Mouse (Mus musculus): ENCODE measurements at regions not wholly inside any gene's neighbourhood (a gene's known extent, or its start where the extent isn't known, plus 50 kb on each side); places are given as distances from the start of the nearest gene placed in this dataset.

- no peak for DNase-seq
Measured at GRCm38 (mm10) chr4:131100093-131100795, 156.1 kb downstream of the Matn1 start.

DNA sequence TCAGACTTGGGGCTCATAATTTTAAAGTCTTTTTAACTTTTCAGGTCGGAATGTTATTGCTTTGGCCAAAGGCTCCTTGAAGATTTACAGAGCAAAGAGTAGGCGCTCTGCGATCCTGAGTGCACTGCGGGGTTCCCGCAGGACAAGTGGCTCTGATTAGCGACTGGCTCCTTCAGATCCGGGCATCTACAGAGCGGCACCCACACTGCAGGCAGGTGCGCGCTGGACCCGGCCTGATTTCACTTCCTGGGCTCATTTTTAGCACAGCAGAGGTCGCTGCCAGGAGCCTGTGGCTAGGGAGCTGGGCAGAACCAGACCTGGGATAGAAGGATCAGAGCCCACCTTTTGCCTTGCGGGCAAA is 156.6 kb downstream of the Matn1 start:
- DNase-seq: no peak

DNA sequence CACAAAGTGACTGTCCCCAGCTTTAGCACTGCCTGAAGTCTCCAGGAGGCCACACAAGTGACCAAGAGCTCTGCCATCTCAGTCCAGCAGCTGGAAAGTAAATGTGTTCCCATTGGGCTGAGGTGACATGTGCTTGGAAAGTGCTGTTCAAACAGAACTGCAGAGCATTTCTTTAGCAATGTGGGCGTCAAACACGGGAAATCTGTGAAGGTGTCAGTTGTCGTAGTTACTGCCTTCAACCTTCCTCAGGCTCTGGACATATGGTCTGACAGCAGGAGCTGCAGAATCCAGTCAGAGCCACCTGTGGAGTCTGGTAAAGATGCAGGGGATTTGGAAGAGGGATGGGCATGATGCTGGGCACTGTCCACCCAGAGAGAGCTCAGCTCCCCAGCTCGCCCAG is 158.0 kb downstream of the Matn1 start:
- DNase-seq: no peak

GRCm38 (mm10) chr4:131107127-131107857 is 163.1 kb downstream of the Matn1 start:
- DNase-seq: no peak

DNA sequence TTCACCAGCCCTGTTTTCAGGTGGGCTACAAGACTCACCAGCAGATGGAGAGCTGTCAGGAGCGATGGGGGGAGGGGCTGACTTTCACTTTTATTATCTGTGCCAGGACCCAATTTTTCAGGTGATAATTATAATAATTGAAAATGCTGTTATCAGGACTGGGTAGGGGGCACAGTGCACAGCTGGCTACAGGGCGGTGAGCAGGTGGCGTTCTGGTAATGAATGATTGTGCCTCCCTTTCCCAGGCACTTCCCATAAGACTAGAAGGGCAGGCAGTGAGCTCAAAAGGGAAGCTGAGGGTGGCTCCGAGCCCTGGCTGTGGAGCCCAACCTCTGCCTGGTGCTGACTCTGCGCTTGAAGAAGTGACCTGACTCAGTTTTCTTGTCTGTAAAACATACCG is 168.4 kb downstream of the Matn1 start:
- no peak for DNase-seq

DNA sequence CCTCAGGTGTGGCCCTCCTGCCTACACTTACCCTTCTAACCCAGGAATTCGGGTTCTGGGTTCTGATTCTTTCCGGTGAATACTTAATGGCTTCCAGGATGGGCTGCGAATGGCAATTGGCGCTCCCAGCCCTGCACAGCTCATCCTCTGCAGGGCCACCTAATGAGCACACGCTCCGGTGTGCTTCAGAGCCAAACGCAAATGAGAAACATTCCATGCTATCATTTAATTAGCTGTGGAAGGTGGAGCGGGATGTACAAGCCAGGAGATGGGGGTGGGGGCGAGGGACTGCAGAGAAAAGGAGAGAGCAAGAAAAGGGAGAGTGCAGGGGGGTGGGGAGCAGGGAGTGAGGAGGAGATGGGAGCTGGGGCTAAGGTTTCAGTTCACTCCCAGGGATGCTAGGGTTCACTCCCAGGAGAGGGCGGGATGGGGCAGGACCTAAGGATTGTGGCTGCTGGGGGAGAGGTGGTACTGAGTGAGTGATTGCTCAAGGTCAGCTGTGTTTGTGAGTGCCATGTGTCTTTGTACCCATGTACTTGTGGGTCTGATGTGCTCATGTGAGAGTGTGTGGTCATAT is 169.6 kb downstream of the Matn1 start:
- DNase-seq: no peak

DNA sequence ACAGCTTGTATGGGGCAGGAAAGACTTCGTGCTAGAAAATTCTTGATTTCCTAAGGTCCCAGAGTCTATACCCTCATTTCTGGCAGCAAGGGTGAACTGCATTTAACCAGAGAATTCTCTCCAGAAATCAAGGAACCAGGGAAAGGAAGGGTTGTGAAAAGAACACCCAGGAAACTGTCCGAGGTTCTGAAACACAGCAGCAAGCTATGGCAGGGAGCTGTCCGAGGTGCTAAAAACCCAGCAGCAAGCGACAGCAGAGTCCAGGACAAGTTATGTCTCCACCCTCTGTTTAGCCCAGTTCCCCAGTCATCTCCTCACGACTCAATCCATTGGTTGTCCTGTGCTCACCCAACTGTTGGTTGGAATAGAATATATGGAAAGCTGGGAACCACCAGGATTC is 171.1 kb downstream of the Matn1 start:
- DNase-seq: no peak

DNA sequence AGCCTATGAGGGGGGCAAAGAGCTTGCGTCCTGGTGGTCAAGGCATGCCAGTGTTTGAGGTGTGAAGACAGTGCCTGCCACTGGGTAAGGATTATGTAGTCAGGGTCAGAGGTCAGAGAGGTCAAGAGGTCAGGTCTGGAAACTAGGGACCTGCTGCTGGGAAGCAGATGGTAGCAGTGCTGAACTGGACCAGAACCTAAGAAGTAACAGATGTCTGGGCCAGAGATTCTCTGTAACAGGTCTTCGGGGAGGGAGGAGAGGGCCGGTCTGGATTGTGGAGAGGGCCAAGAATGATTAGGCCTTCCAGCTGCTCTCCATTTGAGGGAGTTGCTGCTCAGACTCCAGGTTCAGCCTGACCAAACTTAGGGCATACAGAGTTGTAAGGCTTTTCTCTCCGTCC is 174.4 kb downstream of the Matn1 start:
- DNase-seq: no peak

GRCm38 (mm10) chr4:131119621-131120020 is 175.4 kb downstream of the Matn1 start:
- no peak for DNase-seq

DNA sequence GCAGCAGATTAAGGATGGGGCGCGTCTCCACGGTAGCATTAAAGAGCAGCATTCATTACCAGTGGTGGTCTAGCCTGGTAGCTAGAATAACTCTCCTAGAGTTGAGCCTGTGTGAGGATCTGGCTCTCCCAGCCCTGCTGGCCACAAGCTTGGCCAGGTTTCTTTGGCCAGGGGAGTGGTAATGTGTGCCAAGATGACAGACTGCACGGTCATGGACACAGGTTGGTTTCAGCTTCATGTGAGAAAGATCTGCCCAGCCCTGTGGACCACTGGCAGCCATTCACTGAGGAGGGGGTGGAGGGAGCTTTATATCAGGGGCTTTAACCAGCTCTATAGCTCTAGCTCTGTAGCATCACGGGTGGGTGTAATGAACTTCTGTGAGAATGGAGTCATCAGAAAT is 176.5 kb downstream of the Matn1 start:
- no peak for DNase-seq

DNA sequence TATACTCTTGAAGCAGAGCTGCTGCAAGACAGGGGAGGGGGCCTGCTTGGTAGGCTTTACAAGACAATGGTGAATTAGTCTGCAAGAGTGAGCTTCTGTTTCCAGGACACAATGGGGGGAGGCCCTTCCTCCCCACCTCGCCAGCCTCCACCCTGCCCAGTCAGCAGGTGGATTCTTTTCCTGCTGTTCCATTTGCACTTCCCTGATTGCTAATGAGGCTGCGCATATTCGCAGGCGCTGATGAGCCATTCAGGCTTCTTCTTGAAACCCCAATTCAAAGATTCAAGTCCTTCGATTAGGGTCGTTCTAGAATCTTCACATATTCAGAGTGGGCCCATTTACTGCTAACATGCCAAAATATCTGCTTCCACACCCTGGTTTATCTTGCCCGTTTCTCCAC is 181.8 kb downstream of the Matn1 start:
- DNase-seq: no peak

DNA sequence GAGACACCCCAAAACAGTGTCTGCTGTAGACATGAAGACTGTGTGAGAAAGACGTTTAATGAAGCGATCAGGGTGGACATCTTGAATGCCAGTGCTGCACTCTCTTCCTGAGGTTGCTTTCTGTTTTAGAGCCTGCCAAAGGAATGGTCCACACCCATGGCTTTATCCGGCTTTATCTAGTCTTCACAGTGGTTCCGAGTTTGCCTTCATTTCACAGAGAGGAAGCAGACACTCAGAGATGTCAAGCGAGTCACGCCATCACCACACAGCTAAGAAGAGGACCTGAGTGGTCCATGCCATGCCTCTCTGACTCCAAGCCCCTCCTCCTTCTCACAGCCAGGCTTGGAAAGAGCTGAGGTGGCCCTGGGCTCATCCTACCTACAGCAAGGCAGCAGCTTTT is 182.7 kb downstream of the Matn1 start:
- DNase-seq: no peak

- DNase-seq: no peak
Measured at GRCm38 (mm10) chr4:131128646-131129045, 184.5 kb downstream of the Matn1 start.

DNA sequence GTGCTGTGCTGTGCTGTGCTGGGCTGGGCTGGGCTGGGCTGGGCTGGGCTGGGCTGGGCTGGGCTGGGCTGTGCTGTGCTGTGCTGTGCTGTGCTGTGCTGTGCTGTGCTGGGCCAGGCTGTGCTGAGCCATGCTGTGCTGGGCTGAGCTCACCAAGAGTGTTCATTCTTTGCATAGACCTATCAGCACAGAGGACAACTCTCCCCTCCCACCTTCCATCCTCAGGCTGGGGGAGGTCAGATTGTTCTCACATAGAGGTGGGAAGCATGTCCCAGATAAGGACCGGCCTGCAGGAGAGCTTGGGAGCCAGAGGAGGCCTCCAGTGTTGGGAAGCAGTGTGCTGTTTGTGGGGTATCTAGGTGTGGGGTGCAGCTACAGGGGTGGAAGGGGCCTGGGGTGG is 188.0 kb downstream of the Matn1 start:
- DNase-seq: no peak

GRCm38 (mm10) chr4:131132781-131133180 is 188.6 kb downstream of the Matn1 start:
- DNase-seq: no peak

DNA sequence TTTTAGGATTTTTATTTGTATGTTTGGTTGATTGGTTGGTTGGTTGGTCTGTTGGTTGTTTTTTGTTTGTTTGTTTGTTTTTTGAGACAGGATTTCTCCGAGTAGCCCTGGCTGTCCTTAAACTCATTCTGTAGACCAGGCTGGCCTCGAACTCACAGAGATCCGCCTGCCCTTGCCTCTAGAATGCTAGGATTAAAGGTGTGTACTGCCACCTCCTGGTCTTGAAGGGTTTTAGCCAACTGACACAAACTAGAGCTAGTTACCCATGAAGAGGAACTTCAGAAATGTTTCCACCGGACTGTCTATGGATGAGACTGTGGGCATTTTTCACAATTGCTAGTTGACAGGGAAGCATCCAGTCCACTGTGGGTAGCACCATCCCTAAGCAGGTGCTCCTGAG is 191.7 kb downstream of the Matn1 start:
- no peak for DNase-seq

- DNase-seq: no peak
Measured at GRCm38 (mm10) chr4:131138891-131139290, 194.7 kb downstream of the Matn1 start.

- no peak for DNase-seq
Measured at GRCm38 (mm10) chr4:131141890-131142465, 197.8 kb downstream of the Matn1 start.

DNA sequence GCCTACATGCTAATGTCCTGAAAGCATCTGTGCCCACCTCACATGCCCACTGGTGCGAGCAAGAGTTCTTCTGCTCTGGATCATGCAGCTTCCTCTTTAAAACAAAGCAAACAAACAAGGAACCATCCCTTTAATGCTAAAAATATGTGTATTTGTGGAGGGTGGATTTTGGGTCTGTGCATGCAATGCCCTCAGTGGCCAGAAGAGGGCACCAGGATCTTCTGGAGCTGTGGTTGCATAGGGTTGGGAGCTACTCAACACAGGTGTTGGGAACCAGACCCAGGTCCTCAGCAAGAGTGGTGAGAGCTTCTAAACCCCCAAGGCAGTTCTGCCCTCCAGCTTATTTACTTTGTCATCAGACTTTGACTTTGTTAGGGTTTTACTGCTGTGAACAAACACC is 201.3 kb downstream of the Matn1 start:
- no peak for DNase-seq

DNA sequence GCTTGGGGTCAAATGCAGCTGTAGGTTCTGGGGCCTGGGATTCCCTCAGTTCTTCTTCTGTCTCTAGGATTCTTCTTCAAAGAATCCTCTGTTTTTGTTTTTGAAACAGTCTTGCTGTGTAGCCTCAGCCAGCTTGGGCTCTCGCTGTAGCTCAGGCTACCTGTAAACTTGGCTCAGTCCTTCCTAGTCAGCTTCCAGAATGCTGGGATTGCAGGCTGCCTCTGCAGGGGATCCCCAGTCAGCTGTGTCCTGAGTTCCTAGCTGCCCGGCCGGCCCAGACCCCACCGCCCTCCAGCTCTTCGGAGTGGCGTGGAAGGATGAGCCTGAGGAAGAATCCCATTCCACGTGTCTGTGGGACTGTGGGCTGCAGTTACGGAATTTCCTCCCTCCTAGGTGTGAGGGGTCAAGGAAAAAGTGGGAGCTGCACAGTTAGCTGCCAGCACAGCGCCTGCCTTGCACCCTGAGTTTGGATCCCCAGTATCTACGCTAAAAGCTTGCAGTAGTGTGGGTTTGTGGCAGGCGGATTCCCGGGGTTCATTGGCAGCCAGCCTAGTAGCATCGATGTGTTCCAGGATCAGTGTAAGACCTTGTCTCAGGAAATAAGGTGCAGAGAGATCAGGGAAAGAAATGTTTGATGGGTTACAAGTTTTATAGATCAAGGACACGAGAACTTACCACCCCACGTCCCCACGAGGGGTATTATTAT is 204.0 kb downstream of the Matn1 start:
- DNase-seq: no peak

- DNase-seq: no peak
Measured at GRCm38 (mm10) chr4:131149466-131149865, 205.3 kb downstream of the Matn1 start.

GRCm38 (mm10) chr4:131159712-131160111 is 215.5 kb downstream of the Matn1 start:
- no peak for DNase-seq

- no peak for DNase-seq
Measured at GRCm38 (mm10) chr4:131160135-131160534, 215.9 kb downstream of the Matn1 start.
